Mouse (Mus musculus) G1E (cell line): ENCODE data around the gene Map3k13. TPM values are rescaled to one million over a fixed set of nuclear protein-coding genes. Genes with fewer than 3 reads are reported as not detected.

Experiments
- ATAC-seq: 2 replicates; pipeline ENCODE4 v1.8.0; 2016; ENCODE audit warnings: mild to moderate bottlenecking; ENCODE audit not compliant: insufficient number of reproducible peaks, poor library complexity, low FRiP score, severe bottlenecking; ENCODE audit errors: extremely low read depth
- DNase-seq: peaks from one replicate; pipeline ENCODE4 v3.0.0; 2012; ENCODE audit warnings: low spot score
- H3K27me3 ChIP-seq: 2 replicates; pipeline ENCODE4 v1.6.1; 2012; ENCODE audit warnings: mild to moderate bottlenecking, low read length, inconsistent platforms; ENCODE audit not compliant: insufficient read depth
- H3K36me3 ChIP-seq: replicated peaks from 2 replicates; pipeline ENCODE3; 2012; ENCODE audit warnings: mild to moderate bottlenecking, inconsistent platforms
- H3K4me1 ChIP-seq: 2 replicates; pipeline ENCODE4 v1.6.1; 2012; ENCODE audit warnings: low read depth, low read length, inconsistent platforms, mixed read lengths; ENCODE audit not compliant: insufficient read depth
- H3K4me3 ChIP-seq: 2 replicates; pipeline ENCODE4 v1.5.1; 2012; ENCODE audit warnings: low read depth, mild to moderate bottlenecking, inconsistent platforms, low read length, moderate library complexity, mixed read lengths
- H3K9me3 ChIP-seq: replicated peaks from 2 replicates; pipeline ENCODE4 v1.6.1; 2012; ENCODE audit warnings: inconsistent platforms
- CTCF ChIP-seq: IDR thresholded peaks from 2 replicates; pipeline ENCODE4 v1.5.1; 2012; ENCODE audit warnings: low read depth, low read length, inconsistent platforms, mixed read lengths
- GATA1 ChIP-seq: IDR thresholded peaks from 2 replicates; pipeline ENCODE4 v1.6.1; 2012; ENCODE audit warnings: borderline replicate concordance, low read length, inconsistent platforms, mixed read lengths
- GATA2 ChIP-seq: IDR thresholded peaks from 2 replicates; pipeline ENCODE4 v1.6.1; 2012; ENCODE audit warnings: low read depth, low read length, inconsistent platforms, borderline replicate concordance
- POLR2AphosphoS5 ChIP-seq: IDR thresholded peaks from 2 replicates; pipeline ENCODE4 v1.6.1; 2012; ENCODE audit warnings: low read depth, low read length, inconsistent platforms; ENCODE audit not compliant: insufficient replicate concordance
- TAL1 ChIP-seq: conservative IDR thresholded peaks from 2 replicates; pipeline ENCODE4 v1.6.1; 2012; ENCODE audit warnings: low read depth, low read length, inconsistent platforms, mixed read lengths
- polyA plus RNA-seq: library from polyadenylated mRNA; stranded (reverse); fragments of >175 nt; gene quantifications from 2 replicates; pipeline ENCODE4 v1.2.3, GENCODE M21; 2012
- total RNA-seq, 2 experiments: library from RNA; stranded (forward) in 1 of 2; stranded (reverse) in 1 of 2; fragments of 200-1000 nt in 1 of 2; fragments of >200 nt in 1 of 2; fragmentation: Nextera tagmentation in 1 of 2; gene quantifications; 2 replicates each; pipeline ENCODE4 v1.2.3; 2014 to 2017

Gene Map3k13
- total and polyA plus RNA-seq, 3 experiments, result 0.01 to 0.45 (median 0.16) TPM

- Histone ChIP-seq H3K9me3 (no peaks in the 10 kb centered on the region), H3K4me1 (no peaks in the 10 kb centered on the region), H3K36me3 (no peaks in the 10 kb centered on the region), H3K27me3 (peaks cover 10% of the 10 kb centered on the region; the same call in 1 of the 2 replicates), H3K4me3 (no peak overlapping the region)
- DNase-seq (no peak), ATAC-seq (no peak)
- TF ChIP-seq POLR2AphosphoS5 (no peak), GATA2 (no peak), GATA1 (no peak), TAL1 (no peak), CTCF (no peak)
These were observed 83.6 kb downstream of the Map3k13 start for GRCm38 (mm10) chr16:21877735-21878134.

- Histone ChIP-seq H3K27me3 (peaks cover 10% of the 10 kb centered on the region; the same call in 1 of the 2 replicates), H3K9me3 (no peaks in the 10 kb centered on the region), H3K36me3 (no peaks in the 10 kb centered on the region), H3K4me1 (no peaks in the 10 kb centered on the region), H3K4me3 (no peak overlapping the region)
- DNase-seq (no peak), ATAC-seq (no peak)
- TF ChIP-seq GATA2 (no peak), CTCF (no peak), GATA1 (no peak), TAL1 (no peak), POLR2AphosphoS5 (no peak)
These were observed 84.7 kb downstream of the Map3k13 start for GRCm38 (mm10) chr16:21878834-21879233.

GRCm38 (mm10) chr16:21881181-21881580 is 87.0 kb downstream of the Map3k13 start:
- H3K4me1 ChIP-seq, result no peaks in the 10 kb centered on the region
- peaks cover 10% of the 10 kb centered on the region; the same call in 1 of the 2 replicates for H3K27me3 ChIP-seq
- no peak overlapping the region for H3K4me3 ChIP-seq
- no peaks in the 10 kb centered on the region for H3K36me3 ChIP-seq
- no peak for ATAC-seq
- DNase-seq, result no peak
- no peak for TF ChIP-seq GATA2
- TF ChIP-seq TAL1, result no peak
- TF ChIP-seq POLR2AphosphoS5, result no peak
- no peak for TF ChIP-seq CTCF
- no peak for TF ChIP-seq GATA1
- no peaks in the 10 kb centered on the region for H3K9me3 ChIP-seq

- no peak for DNase-seq
- Histone ChIP-seq H3K36me3 (no peaks in the 10 kb centered on the region), H3K9me3 (no peaks in the 10 kb centered on the region), H3K4me1 (no peaks in the 10 kb centered on the region), H3K27me3 (peaks cover 10% of the 10 kb centered on the region; the same call in 1 of the 2 replicates), H3K4me3 (no peak overlapping the region)
- no peak for TF ChIP-seq GATA2
- TF ChIP-seq GATA1, result no peak
- no peak for TF ChIP-seq CTCF
- TF ChIP-seq POLR2AphosphoS5, result no peak
- no peak for ATAC-seq
These were observed 87.6 kb downstream of the Map3k13 start for GRCm38 (mm10) chr16:21881582-21882259.

- H3K9me3 ChIP-seq, result no peaks in the 10 kb centered on the region
- no peak for ATAC-seq
- H3K4me1 ChIP-seq, result no peaks in the 10 kb centered on the region
- H3K36me3 ChIP-seq, result no peaks in the 10 kb centered on the region
- peaks cover 5% of the 10 kb centered on the region; the same call in 1 of the 2 replicates for H3K27me3 ChIP-seq
- H3K4me3 ChIP-seq, result no peak overlapping the region
- DNase-seq, result no peak
- TF ChIP-seq TAL1 (no peak), GATA1 (no peak), CTCF (no peak), GATA2 (no peak), POLR2AphosphoS5 (no peak)
These were observed 93.5 kb downstream of the Map3k13 start for GRCm38 (mm10) chr16:21887601-21888000.

- H3K27me3 ChIP-seq, result peaks cover 5% of the 10 kb centered on the region; the same call in 1 of the 2 replicates
- no peak for TF ChIP-seq CTCF
- no peak for TF ChIP-seq POLR2AphosphoS5
- TF ChIP-seq GATA1, result no peak
- no peak for TF ChIP-seq GATA2
- TF ChIP-seq TAL1, result no peak
- ATAC-seq, result no peak
- no peak overlapping the region for H3K4me3 ChIP-seq
- no peaks in the 10 kb centered on the region for H3K9me3 ChIP-seq
- no peak for DNase-seq
- no peaks in the 10 kb centered on the region for H3K36me3 ChIP-seq
- no peaks in the 10 kb centered on the region for H3K4me1 ChIP-seq
These were observed 99.7 kb downstream of the Map3k13 start for GRCm38 (mm10) chr16:21893890-21894289.
